ENCODE assay signal across 25 mouse cellular contexts in genomic region chr7:50686337-50686736, GRCm38 (mm10).
"Had no signal": no experiment of that assay in that cellular context is flagged by ENCODE, and none has a peak within 500 bp of the region (broad histone marks: within the 10 kb centered on the region; RNA-seq: fewer than 3 reads in every experiment).

No protein-coding gene starts in this region.

- H3K9ac ChIP-seq: heart, embryonic 13.5 days; heart, embryonic 15.5 days; hindbrain, embryonic 13.5 days; hindbrain, embryonic 15.5 days; kidney, embryonic 15.5 days; limb, embryonic 13.5 days; limb, embryonic 15.5 days had no signal

- DNase-seq: gastrocnemius, postnatal 14 days; gastrocnemius, postnatal 36 days; heart, adult 11 months; heart, adult 2 months; heart, postnatal 14 days; heart, postnatal 36 days; kidney, adult 11 months; kidney, adult 2 months; kidney, adult 9 months; kidney, postnatal 14 days; kidney, postnatal 36 days; layer of hippocampus, adult 9-11 months; layer of hippocampus, postnatal 36 days; left cerebral cortex, postnatal 4 days had no signal

- H3K27me3 ChIP-seq: heart, embryonic 13.5 days; heart, embryonic 15.5 days; hindbrain, embryonic 13.5 days; hindbrain, embryonic 15.5 days; kidney, embryonic 15.5 days; limb, embryonic 13.5 days; limb, embryonic 15.5 days had no signal

- H3K4me2 ChIP-seq: heart, embryonic 11.5 days; heart, embryonic 13.5 days; heart, embryonic 15.5 days; hindbrain, embryonic 13.5 days; hindbrain, embryonic 15.5 days; kidney, embryonic 15.5 days; limb, embryonic 13.5 days; limb, embryonic 15.5 days had no signal

- H3K9me3 ChIP-seq: heart, embryonic 13.5 days; heart, embryonic 15.5 days; hindbrain, embryonic 13.5 days; hindbrain, embryonic 15.5 days; kidney, embryonic 15.5 days; limb, embryonic 13.5 days; limb, embryonic 15.5 days had no signal

- H3K4me3 ChIP-seq: heart, adult 2 months; heart, embryonic 13.5 days; heart, embryonic 15.5 days; hindbrain, embryonic 13.5 days; hindbrain, embryonic 15.5 days; kidney, embryonic 15.5 days; limb, embryonic 13.5 days; limb, embryonic 15.5 days had no signal

- ATAC-seq: hindbrain, postnatal 0 days; intestine, embryonic 16.5 days had no signal

- H3K4me1 ChIP-seq: heart, embryonic 13.5 days; heart, embryonic 15.5 days; hindbrain, embryonic 13.5 days; hindbrain, embryonic 15.5 days; kidney, embryonic 15.5 days; limb, embryonic 13.5 days; limb, embryonic 15.5 days had no signal

- H3K27ac ChIP-seq: heart, adult 2 months; heart, embryonic 13.5 days; heart, embryonic 15.5 days; hindbrain, embryonic 13.5 days; hindbrain, embryonic 15.5 days; hindbrain, postnatal 0 days; kidney, embryonic 15.5 days; kidney, postnatal 0 days; limb, embryonic 13.5 days; limb, embryonic 15.5 days had no signal

- H3K36me3 ChIP-seq: heart, embryonic 13.5 days; heart, embryonic 15.5 days; hindbrain, embryonic 13.5 days; hindbrain, embryonic 15.5 days; kidney, embryonic 15.5 days; limb, embryonic 13.5 days; limb, embryonic 15.5 days had no signal
